Mouse (Mus musculus) B cell, adult 2 months (primary cell): ENCODE measurements around the gene Crtc3.
A peak's percentile ranks its signal among the peaks of the same experiment; 100 is the strongest.

Source experiments
- DNase-seq, 2 experiments: peaks; one replicate each; pipeline ENCODE4 v3.0.0; 2022

Crtc3 gene

DNA sequence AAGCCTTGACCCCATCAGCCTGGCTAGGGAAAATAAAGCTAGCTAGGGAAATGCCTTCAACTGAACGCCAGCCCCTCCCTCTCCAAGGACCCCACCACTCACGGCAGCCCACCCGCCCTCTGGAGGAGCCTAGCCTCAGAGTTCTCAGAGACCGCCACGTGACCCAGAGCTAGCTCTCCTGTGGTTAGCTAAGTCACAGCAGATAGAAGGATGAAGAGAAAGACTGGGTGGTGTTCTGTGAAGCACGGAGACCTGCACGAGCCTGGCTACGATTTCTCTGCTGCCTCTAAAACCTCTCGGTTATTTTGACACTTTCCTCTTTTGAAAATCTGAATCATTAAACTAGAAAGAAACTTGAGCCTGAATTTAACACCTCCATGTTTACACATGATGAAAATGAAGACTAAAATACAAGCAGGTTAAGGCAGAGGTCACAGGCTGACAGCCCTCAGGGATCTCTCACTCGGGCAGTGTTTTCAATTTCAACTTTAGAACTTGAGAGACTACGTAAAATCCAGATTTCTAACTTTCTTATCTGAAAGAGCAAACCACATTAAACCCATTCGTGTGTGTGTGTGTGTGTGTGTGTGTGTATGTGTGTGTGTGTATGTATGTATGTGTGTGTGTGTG lies 8.3 kb downstream of the Crtc3 start:
- peak; percentile 29 to 33 for DNase-seq

DNA sequence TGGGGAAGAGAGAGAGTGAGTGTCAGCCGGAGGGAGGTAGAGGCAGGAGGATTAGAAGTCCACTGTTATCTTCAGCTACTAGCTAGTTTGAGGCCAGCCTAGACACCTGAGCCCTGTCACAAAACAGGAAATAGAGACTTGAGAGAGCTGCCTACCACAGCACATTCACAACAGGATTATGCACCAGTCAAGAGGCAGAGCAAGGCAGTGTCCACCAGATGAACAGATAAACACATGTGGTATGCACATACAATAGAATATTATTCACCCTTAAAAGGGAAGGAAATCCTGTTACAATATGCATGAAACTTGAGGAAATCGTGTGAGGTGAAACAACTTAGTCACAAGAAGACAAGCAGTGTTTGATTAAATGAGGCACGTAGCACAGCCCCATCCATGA lies 16.4 kb downstream of the Crtc3 start:
- DNase-seq = no peak

GRCm38 (mm10) chr7:80670889-80671288 lies 17.8 kb downstream of the Crtc3 start:
- no peak for DNase-seq

GRCm38 (mm10) chr7:80667190-80667589 lies 21.5 kb downstream of the Crtc3 start:
- DNase-seq = no peak

GRCm38 (mm10) chr7:80666198-80666915 lies 22.3 kb downstream of the Crtc3 start:
- no peak for DNase-seq

DNA sequence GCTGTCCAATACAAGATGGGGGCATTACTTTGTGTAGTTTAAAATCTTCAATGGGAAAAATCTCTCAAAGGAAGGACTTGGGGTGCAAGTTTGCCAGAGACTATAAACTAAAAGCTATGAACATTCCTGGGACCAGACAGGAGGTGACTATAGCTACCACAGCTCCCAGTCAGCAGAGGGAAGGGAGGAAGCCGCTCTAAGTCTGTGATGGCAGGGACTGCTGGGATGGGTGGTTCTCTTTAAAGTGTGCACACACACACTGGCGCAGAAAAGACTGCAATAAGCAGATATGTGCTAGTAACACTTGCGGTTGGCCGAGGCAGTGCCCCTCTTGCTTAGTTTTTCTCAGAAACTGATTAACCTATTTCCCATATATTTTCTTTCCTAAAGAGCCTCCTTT lies 27.6 kb downstream of the Crtc3 start:
- no peak for DNase-seq

- DNase-seq = no peak
These were observed 28.1 kb downstream of the Crtc3 start for GRCm38 (mm10) chr7:80660619-80661018.

DNA sequence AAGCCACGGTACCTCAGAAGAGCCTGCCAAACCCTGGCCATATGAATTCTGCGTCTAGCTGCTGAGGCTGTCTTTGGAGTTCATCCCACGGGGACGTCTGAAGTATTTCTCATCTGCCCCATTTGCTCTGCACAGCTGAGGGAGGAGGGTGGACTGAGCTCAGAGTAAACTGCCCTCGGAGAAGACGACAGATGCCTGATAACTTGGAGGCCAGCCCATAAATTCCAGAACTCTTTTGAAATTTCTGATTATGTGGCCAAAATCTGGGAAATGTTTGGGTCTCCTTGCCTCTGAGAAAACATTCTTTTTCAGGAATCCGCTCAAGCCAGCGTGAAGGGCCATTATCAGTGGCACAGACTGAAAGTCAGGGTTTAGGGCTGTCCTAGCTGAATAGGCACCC lies 30.8 kb downstream of the Crtc3 start:
- no peak for DNase-seq

GRCm38 (mm10) chr7:80655350-80656013 lies 33.2 kb downstream of the Crtc3 start:
- no peak for DNase-seq

DNA sequence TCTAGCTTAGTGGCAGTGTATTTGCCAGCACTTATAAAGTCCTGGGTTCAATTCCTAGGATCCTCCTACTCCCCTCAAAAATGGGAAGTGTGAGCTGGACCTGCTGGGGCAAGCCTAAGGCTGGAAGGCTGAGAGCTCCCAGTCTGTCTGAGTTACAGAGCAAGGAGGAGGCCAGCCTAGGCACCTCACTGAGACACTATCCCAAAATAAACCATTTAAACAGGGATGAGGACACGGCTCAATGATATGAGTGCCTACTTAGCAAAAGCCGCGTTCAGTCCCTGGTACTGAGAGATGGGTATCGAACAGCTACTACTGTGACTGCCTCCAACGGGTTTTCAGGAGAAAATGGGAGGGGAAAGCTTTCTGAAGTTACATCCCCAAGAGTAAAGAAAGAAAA lies 33.8 kb downstream of the Crtc3 start:
- DNase-seq = no peak

- DNase-seq = no peak
These were observed 34.3 kb downstream of the Crtc3 start for GRCm38 (mm10) chr7:80654393-80654792.

- DNase-seq = no peak
These were observed 34.7 kb downstream of the Crtc3 start for GRCm38 (mm10) chr7:80653971-80654370.

GRCm38 (mm10) chr7:80653077-80653476 lies 35.6 kb downstream of the Crtc3 start:
- DNase-seq = no peak

GRCm38 (mm10) chr7:80652289-80652688 lies 36.4 kb downstream of the Crtc3 start:
- peak; percentile 8 to 13 for DNase-seq

GRCm38 (mm10) chr7:80647437-80647871 lies 41.2 kb downstream of the Crtc3 start:
- peak; percentile 64 to 68 for DNase-seq

DNA sequence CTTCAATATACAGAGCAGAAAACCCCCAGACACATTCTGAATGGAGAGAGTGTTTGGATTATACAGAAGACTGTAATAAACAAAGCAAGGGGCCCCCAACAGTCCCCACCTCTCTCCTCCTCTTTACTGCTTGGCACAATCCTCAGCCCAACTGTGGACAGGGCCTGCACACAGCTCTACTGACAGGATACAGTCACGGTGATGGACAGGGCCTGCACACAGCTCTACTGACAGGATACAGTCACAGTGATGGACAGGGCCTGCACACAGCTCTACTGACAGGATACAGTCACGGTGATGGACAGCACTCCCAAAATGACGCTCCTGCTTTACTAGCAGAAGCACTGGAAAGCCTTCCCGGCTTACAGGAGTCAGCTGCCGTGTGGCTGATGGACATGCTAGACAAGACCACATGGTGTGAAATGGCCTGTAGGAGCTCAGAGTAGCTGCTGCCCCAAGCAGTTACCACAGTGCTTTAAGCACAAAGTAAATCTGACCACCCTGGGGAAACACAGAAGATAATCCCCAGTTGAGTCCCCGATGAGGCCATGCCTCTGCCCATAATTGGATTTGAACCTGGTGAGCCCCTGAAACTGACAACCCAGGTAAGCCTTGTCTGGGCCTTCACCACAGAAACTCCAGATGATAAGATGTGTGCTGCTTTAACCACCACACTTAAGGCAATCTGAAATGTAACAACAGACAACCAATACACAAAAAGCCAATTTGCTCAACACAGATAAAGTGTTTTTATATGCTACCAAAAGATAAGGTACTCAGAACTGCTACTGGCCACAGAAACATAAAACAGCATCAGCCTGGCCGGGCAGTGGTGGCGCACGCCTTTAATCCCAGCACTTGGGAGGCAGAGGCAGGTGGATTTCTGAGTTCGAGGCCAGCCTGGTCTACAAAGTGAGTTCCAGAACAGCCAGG lies 42.3 kb downstream of the Crtc3 start:
- peak; percentile 81 to 86 for DNase-seq

GRCm38 (mm10) chr7:80642976-80643666 lies 45.6 kb downstream of the Crtc3 start:
- DNase-seq = peak; percentile 51 to 58

GRCm38 (mm10) chr7:80642552-80642951 lies 46.1 kb downstream of the Crtc3 start:
- peak in 1 of 2 experiments; percentile 14 for DNase-seq

DNA sequence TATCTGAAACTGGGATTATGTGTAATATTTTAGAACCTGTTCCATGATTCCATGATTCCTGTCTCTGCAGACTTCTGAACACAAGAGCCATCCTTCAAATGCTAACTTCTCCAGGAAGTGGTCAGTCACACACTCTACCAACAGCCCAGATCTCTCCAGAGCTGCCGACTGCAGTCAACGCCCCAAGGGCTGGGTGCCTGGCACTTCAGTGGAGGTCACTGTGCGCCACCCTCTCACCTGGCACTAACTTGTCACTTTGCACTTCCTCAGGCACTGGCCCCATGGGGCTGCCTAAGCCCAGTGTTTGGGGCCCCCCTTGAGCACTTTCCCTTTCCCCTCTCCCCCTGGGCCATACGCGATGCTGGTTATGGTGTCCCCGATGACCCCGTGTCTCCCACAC lies 46.8 kb downstream of the Crtc3 start:
- peak; percentile 61 to 63 for DNase-seq

DNA sequence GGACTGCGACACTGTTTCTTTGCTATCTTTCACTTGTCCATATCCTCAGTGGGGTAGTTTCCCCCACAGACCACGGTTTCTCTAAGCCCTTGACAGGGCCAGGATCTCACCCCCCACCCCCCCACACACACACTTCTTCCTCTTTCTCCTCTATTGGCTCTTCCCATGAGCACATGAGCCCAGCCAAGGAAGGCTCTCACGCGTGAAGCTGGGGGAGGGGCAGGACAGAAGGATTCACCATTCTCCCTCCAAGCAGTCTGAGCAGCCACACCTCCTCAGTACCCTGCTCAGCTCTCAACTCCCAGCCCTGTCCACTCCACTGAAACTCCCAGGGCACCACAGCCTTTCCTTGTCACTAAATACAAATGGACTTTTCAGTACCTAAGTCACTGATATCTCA lies 47.2 kb downstream of the Crtc3 start:
- peak; percentile 56 to 59 for DNase-seq

DNA sequence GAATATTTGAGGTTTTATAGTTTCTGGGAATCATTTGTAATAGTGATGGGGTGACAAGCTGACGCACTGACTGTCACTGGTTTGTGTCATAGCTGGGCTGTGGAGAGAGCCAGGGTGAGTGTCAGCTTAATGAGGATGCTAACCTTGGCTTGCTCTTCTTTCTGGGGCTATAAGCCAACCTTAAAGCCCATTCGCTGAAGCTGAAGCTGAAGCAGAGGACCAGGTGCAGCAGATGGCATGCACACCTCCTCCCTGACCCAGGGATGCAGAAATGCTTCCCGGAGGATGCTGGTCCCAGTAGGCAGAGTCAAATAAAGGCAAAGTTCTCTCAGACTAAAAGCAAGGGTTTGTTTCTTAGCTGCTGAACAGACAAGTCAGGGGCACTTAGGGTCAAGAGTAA lies 48.7 kb downstream of the Crtc3 start:
- no peak for DNase-seq

GRCm38 (mm10) chr7:80638460-80638859 lies 50.2 kb downstream of the Crtc3 start:
- DNase-seq = peak; percentile 45 to 52
